Mouse (Mus musculus) CH12.LX (cell line): ENCODE results near the gene Itgb3bp. TPM values are rescaled to one million over a fixed set of nuclear protein-coding genes. Genes with fewer than 3 reads are reported as not detected.
A peak's percentile ranks its signal among the peaks of the same experiment; 100 is the strongest.

Experiments used
- DNase-seq: peaks from one replicate; pipeline ENCODE4 v3.0.0-alpha.2; 2013; ENCODE audit errors: extremely low read depth
- H3K27ac ChIP-seq: 2 replicates; pipeline ENCODE4 v1.5.1; 2012; ENCODE audit warnings: low read depth, mild to moderate bottlenecking, control low read depth, moderate library complexity; ENCODE audit not compliant: insufficient read depth
- H3K27me3 ChIP-seq: replicated peaks from 2 replicates; pipeline ENCODE3; 2012; ENCODE audit warnings: inconsistent platforms
- H3K36me3 ChIP-seq, 2 experiments: replicated peaks in 1 of 2; 2 replicates each; pipeline versions ENCODE3 to v1.6.1; 2012; ENCODE audit warnings: inconsistent platforms in 1 of 2, low read length in 1 of 2, mild to moderate bottlenecking in 1 of 2, mixed read lengths in 1 of 2, moderate library complexity in 1 of 2; ENCODE audit not compliant: control insufficient read depth in 1 of 2, insufficient read depth in 1 of 2
- H3K4me1 ChIP-seq, 2 experiments: 2 replicates each; pipeline ENCODE4 v1.6.1; 2012; ENCODE audit warnings: inconsistent platforms in 1 of 2, moderate library complexity in 1 of 2; ENCODE audit not compliant: insufficient read depth in 2 of 2, control insufficient read depth in 1 of 2
- H3K4me2 ChIP-seq: 2 replicates; pipeline ENCODE4 v1.6.1; 2012; ENCODE audit warnings: low read depth, mild to moderate bottlenecking, control low read depth; ENCODE audit not compliant: poor library complexity, insufficient read depth, severe bottlenecking
- H3K4me3 ChIP-seq, 3 experiments: fragments of 150-350 bp in 1 of 3; sonication (generic) in 1 of 3; replicated peaks in 1 of 3; 2 replicates each; pipeline versions ENCODE3 to v1.5.1; 2011 to 2012; ENCODE audit warnings: low read depth in 2 of 3, low read length in 2 of 3, mild to moderate bottlenecking in 2 of 3, moderate library complexity in 2 of 3, control low read depth in 1 of 3, improper control_type of control experiment in 1 of 3, inconsistent platforms in 1 of 3, mixed read lengths in 1 of 3; ENCODE audit not compliant: poor library complexity in 1 of 3
- H3K79me2 ChIP-seq: replicated peaks from 2 replicates; pipeline ENCODE4 v1.6.1; 2012; ENCODE audit warnings: mild to moderate bottlenecking, moderate library complexity; ENCODE audit not compliant: control insufficient read depth, poor library complexity, insufficient read depth, severe bottlenecking; ENCODE audit errors: extremely low read depth
- H3K9ac ChIP-seq: 2 replicates; pipeline ENCODE4 v1.6.1; 2012; ENCODE audit warnings: low read depth, mild to moderate bottlenecking, control low read depth, moderate library complexity; ENCODE audit not compliant: insufficient read depth
- H3K9me3 ChIP-seq: replicated peaks from 2 replicates; pipeline ENCODE3; 2012; ENCODE audit warnings: low read length, inconsistent platforms, mixed read lengths
- BHLHE40 ChIP-seq: IDR thresholded peaks from 2 replicates; pipeline ENCODE4 v1.6.1; 2011; ENCODE audit warnings: mild to moderate bottlenecking, low read depth, low read length, improper control_type of control experiment
- CHD2 ChIP-seq: IDR thresholded peaks from 2 replicates; pipeline ENCODE4 v1.6.1; 2011; ENCODE audit warnings: low read length, improper control_type of control experiment
- CTCF ChIP-seq, 2 experiments: IDR thresholded peaks in 1 of 2; conservative IDR thresholded peaks in 1 of 2; 2 replicates each; pipeline ENCODE4 v1.5.1; 2011 to 2012; ENCODE audit warnings: low read depth in 2 of 2, low read length in 2 of 2, improper control_type of control experiment in 1 of 2, inconsistent platforms in 1 of 2, mild to moderate bottlenecking in 1 of 2, moderate library complexity in 1 of 2
- E2F4 ChIP-seq: IDR thresholded peaks from 2 replicates; pipeline ENCODE4 v1.6.1; 2011; ENCODE audit warnings: low read depth, low read length, improper control_type of control experiment; ENCODE audit not compliant: insufficient replicate concordance
- ELF1 ChIP-seq: IDR thresholded peaks from 2 replicates; pipeline ENCODE4 v1.6.1; 2014; ENCODE audit warnings: low read depth, mild to moderate bottlenecking, inconsistent platforms, low read length, improper control_type of control experiment
- IRF4 ChIP-seq: IDR thresholded peaks from 2 replicates; pipeline ENCODE4 v1.6.1; 2014; ENCODE audit warnings: low read depth, mild to moderate bottlenecking, inconsistent platforms, low read length, improper control_type of control experiment
- JUN ChIP-seq: IDR thresholded peaks from 2 replicates; pipeline ENCODE4 v1.6.1; 2011; ENCODE audit warnings: low read depth, mild to moderate bottlenecking, low read length, improper control_type of control experiment, moderate library complexity; ENCODE audit not compliant: insufficient read depth
- JUND ChIP-seq: conservative IDR thresholded peaks from 2 replicates; pipeline ENCODE4 v1.6.1; 2011; ENCODE audit warnings: low read depth, low read length, improper control_type of control experiment
- KAT2A ChIP-seq: IDR thresholded peaks from 2 replicates; pipeline ENCODE4 v1.6.1; 2012; ENCODE audit warnings: low read length, improper control_type of control experiment, inconsistent platforms; ENCODE audit not compliant: insufficient replicate concordance
- MAX ChIP-seq: IDR thresholded peaks from 2 replicates; pipeline ENCODE4 v1.6.1; 2011; ENCODE audit warnings: low read length, improper control_type of control experiment
- MAZ ChIP-seq: IDR thresholded peaks from 2 replicates; pipeline ENCODE4 v1.6.1; 2012; ENCODE audit warnings: low read depth, mild to moderate bottlenecking, inconsistent platforms, low read length, improper control_type of control experiment, moderate library complexity
- MXI1 ChIP-seq: IDR thresholded peaks from 2 replicates; pipeline ENCODE4 v1.6.1; 2011; ENCODE audit warnings: mild to moderate bottlenecking, low read depth, low read length, improper control_type of control experiment
- NELFE ChIP-seq: IDR thresholded peaks from 2 replicates; pipeline ENCODE4 v1.6.1; 2011; ENCODE audit warnings: low read depth, low read length, improper control_type of control experiment
- NRF1 ChIP-seq: IDR thresholded peaks from 2 replicates; pipeline ENCODE4 v1.6.1; 2014; ENCODE audit warnings: low read depth, mild to moderate bottlenecking, inconsistent platforms, low read length, improper control_type of control experiment, moderate library complexity
- POLR2A ChIP-seq: IDR thresholded peaks from 2 replicates; pipeline ENCODE4 v1.6.1; 2011; ENCODE audit warnings: low read depth, mild to moderate bottlenecking, improper control_type of control experiment, low read length
- POLR2AphosphoS2 ChIP-seq: IDR thresholded peaks from 2 replicates; pipeline ENCODE4 v1.6.1; 2011; ENCODE audit warnings: low read depth, low read length, improper control_type of control experiment
- RAD21 ChIP-seq: IDR thresholded peaks from 2 replicates; pipeline ENCODE4 v1.6.1; 2011; ENCODE audit warnings: low read depth, mild to moderate bottlenecking, low read length, improper control_type of control experiment, moderate library complexity
- SIN3A ChIP-seq: IDR thresholded peaks from 2 replicates; pipeline ENCODE4 v1.6.1; 2012; ENCODE audit warnings: low read length, improper control_type of control experiment, inconsistent platforms
- UBTF ChIP-seq: IDR thresholded peaks from 2 replicates; pipeline ENCODE4 v1.6.1; 2012; ENCODE audit warnings: low read depth, mild to moderate bottlenecking, inconsistent platforms, low read length, improper control_type of control experiment, moderate library complexity
- USF2 ChIP-seq: conservative IDR thresholded peaks from 2 replicates; pipeline ENCODE4 v1.6.1; 2011; ENCODE audit warnings: low read depth, low read length, improper control_type of control experiment
- ZC3H11A ChIP-seq: IDR thresholded peaks from 2 replicates; pipeline ENCODE4 v1.6.1; 2012; ENCODE audit warnings: low read depth, mild to moderate bottlenecking, inconsistent platforms, low read length, improper control_type of control experiment
- ZKSCAN1 ChIP-seq: IDR thresholded peaks from 2 replicates; pipeline ENCODE4 v1.6.1; 2012; ENCODE audit warnings: low read depth, inconsistent platforms, low read length, improper control_type of control experiment, borderline replicate concordance
- ZMIZ1 ChIP-seq: IDR thresholded peaks from 2 replicates; pipeline ENCODE4 v1.6.1; 2012; ENCODE audit warnings: low read depth, mild to moderate bottlenecking, inconsistent platforms, low read length, improper control_type of control experiment
- ZNF384 ChIP-seq: IDR thresholded peaks from 2 replicates; pipeline ENCODE4 v1.6.1; 2012; ENCODE audit warnings: low read depth, low read length, improper control_type of control experiment, inconsistent platforms
- dilution Hi-C: fragments of 300-500 bp; cut with MboI; formaldehyde crosslinking; loops from 2 replicates; pipeline ENCODE4 v1.14.3; 2020; ENCODE audit warnings: low sequenced_read_pairs; ENCODE audit not compliant: extremely low pct_unique_long_range_greater_than_20kb, extremely low pct_ligation_motif_present
- in situ Hi-C: fragments of 300-500 bp; cut with MboI; formaldehyde crosslinking; loops from 3 replicates; pipeline ENCODE4 v1.14.3; 2019; ENCODE audit warnings: low sequenced_read_pairs, low pct_ligation_motif_present, low pct_unique_long_range_greater_than_20kb, mixed read lengths
- polyA plus RNA-seq: library from polyadenylated mRNA; unstranded; fragments of >175 nt; gene quantifications from 2 replicates; pipeline ENCODE4 v1.2.1, GENCODE M21; 2012; ENCODE audit warnings: low read depth; ENCODE audit not compliant: insufficient read length
- total RNA-seq, 2 experiments: library from RNA; depleted of rRNA; stranded (reverse); fragments of 300-350 nt in 1 of 2; fragments of >200 nt in 1 of 2; gene quantifications; 2 replicates each; pipeline ENCODE4 v1.2.3; 2012 to 2014

Gene Itgb3bp
- total RNA-seq (2012; rRNA removed) (9.9 and 11.5 TPM in 2 replicates), total RNA-seq (2014; rRNA removed) (22.0 and 29.3 TPM in 2 replicates), polyA plus RNA-seq (27.2 and 29.1 TPM in 2 replicates)

DNA sequence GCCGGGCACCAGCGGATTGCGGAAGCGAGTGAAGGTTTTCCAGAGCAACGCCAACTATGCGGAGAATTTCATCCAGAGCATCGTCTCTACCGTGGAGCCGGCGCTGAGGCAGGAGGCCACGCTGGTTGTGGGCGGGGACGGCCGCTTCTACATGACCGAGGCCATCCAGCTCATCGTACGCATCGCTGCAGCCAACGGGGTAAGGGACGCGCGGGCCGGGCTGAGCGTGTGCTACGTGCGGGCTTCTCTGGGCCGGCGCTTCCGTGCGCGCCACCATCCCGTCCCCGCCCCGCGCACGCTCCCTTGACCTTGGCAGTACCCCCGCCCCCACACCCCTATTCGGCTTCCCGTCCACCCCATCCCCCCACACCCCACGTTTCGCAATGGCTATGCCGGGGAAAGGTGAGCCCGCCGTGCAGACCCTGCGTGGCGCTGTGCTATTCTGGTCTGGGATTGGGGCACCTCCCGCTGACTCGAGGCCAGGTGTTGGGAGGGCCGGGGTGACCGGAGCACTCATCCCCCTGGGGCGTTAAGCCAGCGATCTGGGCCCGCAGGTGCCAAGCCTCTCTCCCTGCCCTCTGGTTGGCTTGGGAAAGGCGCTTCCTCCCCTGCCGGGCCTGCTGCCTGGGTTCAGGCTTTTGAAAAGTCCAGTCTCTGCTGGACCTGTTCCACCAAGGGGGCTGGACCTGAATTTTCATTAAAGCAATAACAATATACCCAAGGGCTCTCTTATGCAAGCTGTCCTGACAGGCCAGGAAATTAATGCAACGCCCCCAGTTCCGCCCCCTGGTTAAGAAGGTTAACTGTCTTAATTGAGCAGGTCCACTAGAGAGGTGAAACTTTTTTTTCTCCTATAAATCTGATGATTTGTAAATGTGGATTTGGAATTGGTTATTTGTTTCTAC is at the start of gene Itgb3bp:
Itgb3bp (minus strand) TSS at position 201 of the 905 bp plus-strand sequence.
- no peaks in the 10 kb centered on the region for H3K27me3 ChIP-seq
- dilution Hi-C loops = no loop called here

DNA sequence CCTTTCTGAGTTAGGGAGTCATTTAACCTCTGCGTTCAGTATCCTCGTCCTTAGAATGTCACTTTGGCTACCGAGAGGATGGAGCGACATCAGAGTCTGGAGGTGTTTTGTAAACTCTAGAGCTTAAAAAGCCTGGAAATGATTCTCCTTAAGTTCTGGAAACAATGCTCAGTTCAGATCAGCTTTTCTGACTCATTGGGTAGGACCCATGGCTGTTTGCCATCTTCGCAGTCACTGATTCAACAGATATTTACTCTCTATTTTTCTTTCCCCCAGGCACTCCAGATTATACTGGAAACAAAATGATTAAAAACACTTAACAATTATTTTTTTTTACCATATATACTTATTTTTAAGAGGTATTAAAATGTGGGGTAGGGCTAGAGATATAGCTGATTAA is 49.7 kb upstream of the Itgb3bp start:
- no peaks in the 10 kb centered on the region for H3K9me3 ChIP-seq
- H3K36me3 ChIP-seq = peaks cover 0 to 48% of the 10 kb centered on the region in 2 experiments
- H3K4me1 ChIP-seq = no peaks in the 10 kb centered on the region
- no peak overlapping the region for H3K9ac ChIP-seq
- no peak for DNase-seq
- no peaks in the 10 kb centered on the region for H3K27me3 ChIP-seq
- in situ Hi-C loops = no loop called here
- no peak overlapping the region for H3K27ac ChIP-seq
- TF ChIP-seq MAZ (no peak), ZNF384 (no peak), E2F4 (no peak), RAD21 (no peak), CTCF (conservative IDR thresholded peaks at IDR 0.05 in 1 of 2, IDR thresholded peaks at IDR 0.05 in 1 of 2; ENCODE audit: low read depth in 2 of 2, low read length in 2 of 2) (no peak), IRF4 (no peak), KAT2A (no peak), CHD2 (no peak), USF2 (no peak), POLR2AphosphoS2 (no peak), NRF1 (no peak)
- no peak overlapping the region for H3K4me3 ChIP-seq
- no peak overlapping the region for H3K4me2 ChIP-seq
- dilution Hi-C loops = no loop called here
- no peaks in the 10 kb centered on the region for H3K79me2 ChIP-seq

More for the DNA sequence above, at the start of gene Itgb3bp:
- Histone ChIP-seq H3K36me3 (peaks cover 0 to 31% of the 10 kb centered on the region in 2 experiments), H3K9ac (peak within 1 kb of the TSS; percentile 74), H3K79me2 (peaks cover 15% of the 10 kb centered on the region), H3K4me1 (peaks cover 7 to 51% of the 10 kb centered on the region in 2 experiments), H3K4me2 (peak within 1 kb of the TSS; percentile 79), H3K27ac (peak within 1 kb of the TSS; percentile 68), H3K9me3 (no peaks in the 10 kb centered on the region), H3K4me3 (peak within 1 kb of the TSS; percentile 79 to 86 (median 81))
- peak; percentile 73 for DNase-seq
- in situ Hi-C loops = no loop called here
- TF ChIP-seq ZNF384 (no peak), CHD2 (peak; percentile 89), MXI1 (peak; percentile 86), JUND (no peak), POLR2A (peak; percentile 60; the same call in 1 of the 2 replicates), ZC3H11A (no peak), JUN (no peak), ZKSCAN1 (no peak), ELF1 (peak; percentile 62; the same call in 1 of the 2 replicates), NRF1 (peak; percentile 79), ZMIZ1 (no peak), NELFE (peak; percentile 7), BHLHE40 (peak; percentile 59), UBTF (peak; percentile 70; the same call in 1 of the 2 replicates), CTCF (conservative IDR thresholded peaks at IDR 0.05 in 1 of 2, IDR thresholded peaks at IDR 0.05 in 1 of 2; ENCODE audit: low read depth in 2 of 2, low read length in 2 of 2) (no peak), SIN3A (peak; percentile 53), MAX (peak; percentile 45; the same call in 1 of the 2 replicates)
